Mouse (Mus musculus) hindbrain, embryonic 15.5 days (tissue): ENCODE results near the gene Slc22a17. TPM values are rescaled to one million over a fixed set of nuclear protein-coding genes. Genes with fewer than 3 reads are reported as not detected.

Experiments used
- ATAC-seq: fragments of 200-750 bp; cut with Nextera tagmentation; 2 replicates; pipeline ENCODE4 v1.8.0; 2017; ENCODE audit warnings: low read depth, moderate number of reproducible peaks, moderate TSS enrichment; ENCODE audit not compliant: low FRiP score
- H3K27ac ChIP-seq: fragments of 300-500 bp; sonication (generic); replicated peaks from 2 replicates; pipeline ENCODE4 v1.5.1; 2015; ENCODE audit warnings: mild to moderate bottlenecking, inconsistent platforms
- H3K27me3 ChIP-seq: fragments of 300-500 bp; sonication (generic); 2 replicates; pipeline ENCODE4 v1.6.1; 2015; ENCODE audit warnings: control low read depth, inconsistent platforms
- H3K36me3 ChIP-seq: fragments of 300-500 bp; sonication (generic); 2 replicates; pipeline ENCODE4 v1.6.1; 2015; ENCODE audit warnings: control low read depth, inconsistent platforms
- H3K4me1 ChIP-seq: fragments of 300-500 bp; sonication (generic); replicated peaks from 2 replicates; pipeline ENCODE4 v1.6.1; 2015; ENCODE audit warnings: control low read depth, inconsistent platforms
- H3K4me2 ChIP-seq: fragments of 300-500 bp; sonication (generic); 2 replicates; pipeline ENCODE4 v1.6.1; 2015; ENCODE audit warnings: moderate library complexity, mild to moderate bottlenecking, inconsistent platforms
- H3K4me3 ChIP-seq: fragments of 300-500 bp; sonication (generic); 2 replicates; pipeline ENCODE4 v1.5.1; 2015; ENCODE audit warnings: mild to moderate bottlenecking, inconsistent platforms
- H3K9ac ChIP-seq: fragments of 300-500 bp; sonication (generic); 2 replicates; pipeline ENCODE4 v1.6.1; 2015; ENCODE audit warnings: inconsistent platforms
- H3K9me3 ChIP-seq: fragments of 300-500 bp; sonication (generic); 2 replicates; pipeline ENCODE4 v1.6.1; 2016; ENCODE audit warnings: control low read depth, inconsistent platforms
- WGBS: fragments of 180-500 bp; shearing (Covaris S2); methylation state at CpG from one replicate; pipeline ENCODE4 v1.1.7; 2015; 5-methylcytosine and 5-hydroxymethylcytosine counted together
- microRNA counts: library from miRNA; unstranded; fragments of <30 nt; microRNA quantifications from one replicate; lab custom pipeline; 2016
- microRNA-seq: library from miRNA; unstranded; fragments of <30 nt; microRNA quantifications from one replicate; pipeline ENCODE4, GENCODE M21; 2016
- polyA plus RNA-seq: library from polyadenylated mRNA; unstranded; fragments of >200 nt; fragmentation: Nextera tagmentation; extraction: Ambion mirVana; gene quantifications from 2 replicates; pipeline ENCODE4 v1.2.1, GENCODE M21; 2015

The Slc22a17 gene
- polyA plus RNA-seq, 1 experiment from 2014 or later: 277 TPM

GRCm38 (mm10) chr14:54863501-54864312 lies 49.2 kb downstream of the Slc22a17 start:
- Histone ChIP-seq H3K4me2 (peak overlapping the region; percentile 81), H3K9me3 (no peaks in the 10 kb centered on the region), H3K4me1 (peaks cover 14% of the 10 kb centered on the region), H3K9ac (peak overlapping the region; percentile 86), H3K27ac (peak overlapping the region; percentile 85), H3K4me3 (peak overlapping the region; percentile 84), H3K27me3 (no peaks in the 10 kb centered on the region), H3K36me3 (no peaks in the 10 kb centered on the region)
- peak; percentile 99 for ATAC-seq
- under 1% methylated on average over 52 of the region's 56 CpGs for WGBS

GRCm38 (mm10) chr14:54860511-54860910 lies 52.4 kb downstream of the Slc22a17 start:
- H3K4me1 ChIP-seq: peaks cover 14% of the 10 kb centered on the region
- H3K27ac ChIP-seq: no peak overlapping the region
- peaks cover 20% of the 10 kb centered on the region for H3K36me3 ChIP-seq
- no peak overlapping the region for H3K9ac ChIP-seq
- no peaks in the 10 kb centered on the region for H3K9me3 ChIP-seq
- 58% methylated on average over 2 of the region's 2 CpGs for WGBS
- no peak overlapping the region for H3K4me2 ChIP-seq
- no peak for ATAC-seq
- H3K27me3 ChIP-seq: no peaks in the 10 kb centered on the region
- no peak overlapping the region for H3K4me3 ChIP-seq

GRCm38 (mm10) chr14:54857891-54858290 lies 55.0 kb downstream of the Slc22a17 start:
- no peaks in the 10 kb centered on the region for H3K27me3 ChIP-seq
- no peak overlapping the region for H3K4me3 ChIP-seq
- 90% methylated on average over 9 of the region's 9 CpGs for WGBS
- H3K27ac ChIP-seq: no peak overlapping the region
- no peak for ATAC-seq
- H3K4me2 ChIP-seq: no peak overlapping the region
- peaks cover 24% of the 10 kb centered on the region for H3K36me3 ChIP-seq
- no peaks in the 10 kb centered on the region for H3K9me3 ChIP-seq
- peaks cover 4% of the 10 kb centered on the region; the same call in 1 of the 2 replicates for H3K4me1 ChIP-seq
- H3K9ac ChIP-seq: no peak overlapping the region

- 93% methylated on average over 7 of the region's 7 CpGs for WGBS
- Histone ChIP-seq H3K4me2 (no peak overlapping the region), H3K4me3 (no peak overlapping the region), H3K27me3 (no peaks in the 10 kb centered on the region), H3K9ac (no peak overlapping the region), H3K27ac (no peak overlapping the region), H3K9me3 (no peaks in the 10 kb centered on the region), H3K36me3 (peaks cover 24% of the 10 kb centered on the region), H3K4me1 (no peaks in the 10 kb centered on the region)
- ATAC-seq: no peak
Measured at GRCm38 (mm10) chr14:54856703-54857102, 56.2 kb downstream of the Slc22a17 start.

MicroRNA genes within 50 kb of the gene (microRNA counts, 519-probe panel; counts per million panel counts)
- microRNA mmu-miR-208a (lab: Ali Mortazavi, UCI): 2,178 counts per million, percentile 24 among the panel's probes with 10 or more counts

Small RNAs within 50 kb of the gene (microRNA-seq; reads per million reads assigned to microRNA genes)
- gene Mir208a: 4.4 reads per million, percentile 18 among the genes with 10 or more reads in this experiment

Other genes with a start within 250 kb of the Slc22a17 start
- 67.6 and 68.3 TPM in 2 replicates for gene 1700123O20Rik, start 226.9 kb downstream of the Slc22a17 start, polyA plus RNA-seq
- gene Acin1, start 226.2 kb downstream of the Slc22a17 start, polyA plus RNA-seq: 124 and 137 TPM in 2 replicates
- 0.28 and 0.30 TPM in 2 replicates for gene Gm29776, start 214.3 kb downstream of the Slc22a17 start, polyA plus RNA-seq
- not detected in 2 replicates for gene Cebpe, start 201.0 kb downstream of the Slc22a17 start, polyA plus RNA-seq
- 8.0 and 9.1 TPM in 2 replicates for gene Slc7a8, start 131.2 kb downstream of the Slc22a17 start, polyA plus RNA-seq
- not detected in 2 replicates for gene Rnf212b, start 99.0 kb downstream of the Slc22a17 start, polyA plus RNA-seq
- 12.1 and 13.7 TPM in 2 replicates for gene Homez, start 42.2 kb downstream of the Slc22a17 start, polyA plus RNA-seq
- 4.1 and 4.8 TPM in 2 replicates for gene Ppp1r3e, start 35.6 kb downstream of the Slc22a17 start, polyA plus RNA-seq
- gene Bcl2l2, start 29.8 kb downstream of the Slc22a17 start, polyA plus RNA-seq: 3.2 and 4.3 TPM in 2 replicates
- not detected in 2 replicates for gene Gm20521, start 29.7 kb downstream of the Slc22a17 start, polyA plus RNA-seq
- 161 and 162 TPM in 2 replicates for gene Pabpn1, start 20.6 kb downstream of the Slc22a17 start, polyA plus RNA-seq
- 16.3 and 17.2 TPM in 2 replicates for gene Efs, start 13.0 kb upstream of the Slc22a17 start, polyA plus RNA-seq
- 0.70 and 0.90 TPM in 2 replicates for gene Il25, start 19.6 kb upstream of the Slc22a17 start, polyA plus RNA-seq
- gene Cmtm5, start 23.1 kb upstream of the Slc22a17 start, polyA plus RNA-seq: 12.8 and 14.7 TPM in 2 replicates
- 0.93 and 0.94 TPM in 2 replicates for gene Myh6, start 53.8 kb upstream of the Slc22a17 start, polyA plus RNA-seq
- gene Gm17428, start 63.8 kb upstream of the Slc22a17 start, polyA plus RNA-seq: not detected in 2 replicates
- gene Myh7, start 81.5 kb upstream of the Slc22a17 start, polyA plus RNA-seq: 6.4 and 9.0 TPM in 2 replicates
- gene Ngdn, start 102.3 kb upstream of the Slc22a17 start, polyA plus RNA-seq: 47.3 and 50.1 TPM in 2 replicates
- 24.0 and 24.9 TPM in 2 replicates for gene Zfhx2, start 179.2 kb upstream of the Slc22a17 start, polyA plus RNA-seq
- gene Thtpa, start 181.7 kb upstream of the Slc22a17 start, polyA plus RNA-seq: 29.4 and 32.6 TPM in 2 replicates
- 7.3 and 7.9 TPM in 2 replicates for gene Ap1g2, start 193.5 kb upstream of the Slc22a17 start, polyA plus RNA-seq
- 33.6 and 40.7 TPM in 2 replicates for gene Jph4, start 203.8 kb upstream of the Slc22a17 start, polyA plus RNA-seq